Mouse (Mus musculus): ENCODE results near the gene Fanci. TPM values are rescaled to one million over a fixed set of nuclear protein-coding genes. Genes with fewer than 3 reads are reported as not detected.
A peak's percentile ranks its signal among the peaks of the same experiment; 100 is the strongest.

Gene Fanci
- polyA plus RNA-seq, 1 experiment from 2014 or later = 1.7 TPM

- no peak for ATAC-seq
- WGBS = 95% methylated on average over 10 of the region's 10 CpGs
- no peaks in the 10 kb centered on the region for H3K27me3 ChIP-seq (ENCODE audit: control insufficient read depth, insufficient read depth, low read depth, low read length)
- no peaks in the 10 kb centered on the region for H3K36me3 ChIP-seq (ENCODE audit: control insufficient read depth, insufficient read depth, low read length)
- no peak overlapping the region for H3K4me2 ChIP-seq (ENCODE audit: low read length)
- no peak overlapping the region for H3K27ac ChIP-seq (ENCODE audit: low read length)
- no peak overlapping the region for H3K4me3 ChIP-seq (ENCODE audit: low read depth, low read length)
- no peaks in the 10 kb centered on the region for H3K4me1 ChIP-seq (ENCODE audit: control insufficient read depth, insufficient read depth, low read length)
- no peak overlapping the region for H3K9ac ChIP-seq (ENCODE audit: low read depth, low read length)
- H3K9me3 ChIP-seq (replicated peaks; ENCODE audit: control insufficient read depth, low read length, poor library complexity, severe bottlenecking) = no peaks in the 10 kb centered on the region
Observed at GRCm38 (mm10) chr7:79422876-79423275, 31.1 kb downstream of the Fanci start.

- ATAC-seq = no peak
- Histone ChIP-seq H3K9ac (ENCODE audit: low read depth, low read length) (no peak overlapping the region), H3K36me3 (ENCODE audit: control insufficient read depth, insufficient read depth, low read length) (no peaks in the 10 kb centered on the region), H3K27me3 (ENCODE audit: control insufficient read depth, insufficient read depth, low read depth, low read length) (no peaks in the 10 kb centered on the region), H3K4me1 (ENCODE audit: control insufficient read depth, insufficient read depth, low read length) (no peaks in the 10 kb centered on the region), H3K9me3 (replicated peaks; ENCODE audit: control insufficient read depth, low read length, poor library complexity, severe bottlenecking) (no peaks in the 10 kb centered on the region), H3K27ac (ENCODE audit: low read length) (no peak overlapping the region; the same call in 1 of the 2 replicates), H3K4me2 (ENCODE audit: low read length) (no peak overlapping the region), H3K4me3 (ENCODE audit: low read depth, low read length) (no peak overlapping the region)
- WGBS = 55% methylated on average over 10 of the region's 10 CpGs
Observed at GRCm38 (mm10) chr7:79425804-79426203, 34.1 kb downstream of the Fanci start.

GRCm38 (mm10) chr7:79428243-79428642, 36.5 kb downstream of the Fanci start:
- H3K9ac ChIP-seq (ENCODE audit: low read depth, low read length) = no peak overlapping the region
- H3K27me3 ChIP-seq (ENCODE audit: control insufficient read depth, insufficient read depth, low read depth, low read length) = no peaks in the 10 kb centered on the region
- ATAC-seq = no peak
- H3K9me3 ChIP-seq (replicated peaks; ENCODE audit: control insufficient read depth, low read length, poor library complexity, severe bottlenecking) = no peaks in the 10 kb centered on the region
- no peak overlapping the region for H3K4me2 ChIP-seq (ENCODE audit: low read length)
- H3K4me1 ChIP-seq (ENCODE audit: control insufficient read depth, insufficient read depth, low read length) = no peaks in the 10 kb centered on the region
- no peak overlapping the region for H3K4me3 ChIP-seq (ENCODE audit: low read depth, low read length)
- H3K27ac ChIP-seq (ENCODE audit: low read length) = no peak overlapping the region
- 62% methylated on average over 5 of the region's 5 CpGs for WGBS
- H3K36me3 ChIP-seq (ENCODE audit: control insufficient read depth, insufficient read depth, low read length) = no peaks in the 10 kb centered on the region

- Histone ChIP-seq H3K9ac (ENCODE audit: low read depth, low read length) (no peak overlapping the region), H3K36me3 (ENCODE audit: control insufficient read depth, insufficient read depth, low read length) (peaks cover 3% of the 10 kb centered on the region), H3K9me3 (replicated peaks; ENCODE audit: control insufficient read depth, low read length, poor library complexity, severe bottlenecking) (no peaks in the 10 kb centered on the region), H3K27ac (ENCODE audit: low read length) (no peak overlapping the region), H3K27me3 (ENCODE audit: control insufficient read depth, insufficient read depth, low read depth, low read length) (no peaks in the 10 kb centered on the region), H3K4me2 (ENCODE audit: low read length) (no peak overlapping the region), H3K4me3 (ENCODE audit: low read depth, low read length) (no peak overlapping the region), H3K4me1 (ENCODE audit: control insufficient read depth, insufficient read depth, low read length) (no peaks in the 10 kb centered on the region)
- 79% methylated on average over 2 of the region's 2 CpGs for WGBS
- ATAC-seq = no peak
Observed at GRCm38 (mm10) chr7:79440035-79440434, 48.3 kb downstream of the Fanci start.

- no peak overlapping the region for H3K9ac ChIP-seq (ENCODE audit: low read depth, low read length)
- no peak overlapping the region for H3K27ac ChIP-seq (ENCODE audit: low read length)
- H3K9me3 ChIP-seq (replicated peaks; ENCODE audit: control insufficient read depth, low read length, poor library complexity, severe bottlenecking) = no peaks in the 10 kb centered on the region
- no peaks in the 10 kb centered on the region for H3K27me3 ChIP-seq (ENCODE audit: control insufficient read depth, insufficient read depth, low read depth, low read length)
- no peak overlapping the region for H3K4me3 ChIP-seq (ENCODE audit: low read depth, low read length)
- no peak overlapping the region for H3K4me2 ChIP-seq (ENCODE audit: low read length)
- no peak for ATAC-seq
- 89% methylated on average over 2 of the region's 2 CpGs for WGBS
- no peaks in the 10 kb centered on the region for H3K4me1 ChIP-seq (ENCODE audit: control insufficient read depth, insufficient read depth, low read length)
- H3K36me3 ChIP-seq (ENCODE audit: control insufficient read depth, insufficient read depth, low read length) = peaks cover 28% of the 10 kb centered on the region
Observed at GRCm38 (mm10) chr7:79447048-79447447, 55.3 kb downstream of the Fanci start.

- H3K9me3 ChIP-seq (replicated peaks; ENCODE audit: control insufficient read depth, low read length, poor library complexity, severe bottlenecking) = no peaks in the 10 kb centered on the region
- 91% methylated on average over 3 of the region's 3 CpGs for WGBS
- H3K36me3 ChIP-seq (ENCODE audit: control insufficient read depth, insufficient read depth, low read length) = peaks cover 28% of the 10 kb centered on the region
Observed at GRCm38 (mm10) chr7:79447486-79447885, 55.8 kb downstream of the Fanci start.

GRCm38 (mm10) chr7:79461721-79462120, 70.0 kb downstream of the Fanci start:
- Histone ChIP-seq H3K27me3 (ENCODE audit: control insufficient read depth, insufficient read depth, low read depth, low read length) (no peaks in the 10 kb centered on the region), H3K4me3 (ENCODE audit: low read depth, low read length) (no peak overlapping the region), H3K9me3 (replicated peaks; ENCODE audit: control insufficient read depth, low read length, poor library complexity, severe bottlenecking) (no peaks in the 10 kb centered on the region), H3K4me2 (ENCODE audit: low read length) (no peak overlapping the region), H3K27ac (ENCODE audit: low read length) (no peak overlapping the region), H3K9ac (ENCODE audit: low read depth, low read length) (no peak overlapping the region), H3K36me3 (ENCODE audit: control insufficient read depth, insufficient read depth, low read length) (peaks cover 35% of the 10 kb centered on the region), H3K4me1 (ENCODE audit: control insufficient read depth, insufficient read depth, low read length) (peaks cover 12% of the 10 kb centered on the region)
- ATAC-seq = no peak
- WGBS = 89% methylated on average over 10 of the region's 10 CpGs

More at GRCm38 (mm10) chr7:79447486-79447885, 55.8 kb downstream of the Fanci start:
- H3K27ac ChIP-seq (ENCODE audit: low read length) = no peak overlapping the region
- H3K4me1 ChIP-seq (ENCODE audit: control insufficient read depth, insufficient read depth, low read length) = no peaks in the 10 kb centered on the region
- H3K4me3 ChIP-seq (ENCODE audit: low read depth, low read length) = no peak overlapping the region
- H3K27me3 ChIP-seq (ENCODE audit: control insufficient read depth, insufficient read depth, low read depth, low read length) = no peaks in the 10 kb centered on the region
- ATAC-seq = no peak
- H3K4me2 ChIP-seq (ENCODE audit: low read length) = no peak overlapping the region
- H3K9ac ChIP-seq (ENCODE audit: low read depth, low read length) = no peak overlapping the region

- H3K4me3 ChIP-seq (ENCODE audit: low read depth, low read length) = no peak overlapping the region
- peaks cover 25% of the 10 kb centered on the region for H3K36me3 ChIP-seq (ENCODE audit: control insufficient read depth, insufficient read depth, low read length)
- no peak for ATAC-seq
- no peaks in the 10 kb centered on the region for H3K27me3 ChIP-seq (ENCODE audit: control insufficient read depth, insufficient read depth, low read depth, low read length)
- no peaks in the 10 kb centered on the region for H3K9me3 ChIP-seq (replicated peaks; ENCODE audit: control insufficient read depth, low read length, poor library complexity, severe bottlenecking)
- no peak overlapping the region for H3K27ac ChIP-seq (ENCODE audit: low read length)
- no peak overlapping the region for H3K9ac ChIP-seq (ENCODE audit: low read depth, low read length)
- no peak overlapping the region for H3K4me2 ChIP-seq (ENCODE audit: low read length)
- H3K4me1 ChIP-seq (ENCODE audit: control insufficient read depth, insufficient read depth, low read length) = peaks cover 20% of the 10 kb centered on the region
- WGBS = 85% methylated on average over 11 of the region's 11 CpGs
Observed at GRCm38 (mm10) chr7:79463376-79464077, 71.8 kb downstream of the Fanci start.

GRCm38 (mm10) chr7:79464776-79465420, 73.2 kb downstream of the Fanci start:
- 10% methylated on average over 38 of the region's 47 CpGs for WGBS
- no peak overlapping the region for H3K27ac ChIP-seq (ENCODE audit: low read length)

More at GRCm38 (mm10) chr7:79464776-79465420, 73.2 kb downstream of the Fanci start:
- Histone ChIP-seq H3K4me3 (ENCODE audit: low read depth, low read length) (peak overlapping the region; percentile 90), H3K9ac (ENCODE audit: low read depth, low read length) (peak overlapping the region; percentile 81), H3K4me1 (ENCODE audit: control insufficient read depth, insufficient read depth, low read length) (peaks cover 20% of the 10 kb centered on the region), H3K36me3 (ENCODE audit: control insufficient read depth, insufficient read depth, low read length) (peaks cover 14% of the 10 kb centered on the region), H3K27me3 (ENCODE audit: control insufficient read depth, insufficient read depth, low read depth, low read length) (no peaks in the 10 kb centered on the region), H3K4me2 (ENCODE audit: low read length) (peak overlapping the region; percentile 91), H3K9me3 (replicated peaks; ENCODE audit: control insufficient read depth, low read length, poor library complexity, severe bottlenecking) (no peaks in the 10 kb centered on the region)
- no peak for ATAC-seq

Data from midbrain, embryonic 16.5 days (tissue).